Mouse (Mus musculus) G1E (cell line): ENCODE measurements around the gene Usp24.

Experiments
- CTCF ChIP-seq: IDR thresholded peaks from 2 replicates; pipeline ENCODE4 v1.5.1; 2012; ENCODE audit warnings: low read depth, low read length, inconsistent platforms, mixed read lengths
- POLR2AphosphoS5 ChIP-seq: IDR thresholded peaks from 2 replicates; pipeline ENCODE4 v1.6.1; 2012; ENCODE audit warnings: low read depth, low read length, inconsistent platforms; ENCODE audit not compliant: insufficient replicate concordance
- TAL1 ChIP-seq: conservative IDR thresholded peaks from 2 replicates; pipeline ENCODE4 v1.6.1; 2012; ENCODE audit warnings: low read depth, low read length, inconsistent platforms, mixed read lengths

DNA sequence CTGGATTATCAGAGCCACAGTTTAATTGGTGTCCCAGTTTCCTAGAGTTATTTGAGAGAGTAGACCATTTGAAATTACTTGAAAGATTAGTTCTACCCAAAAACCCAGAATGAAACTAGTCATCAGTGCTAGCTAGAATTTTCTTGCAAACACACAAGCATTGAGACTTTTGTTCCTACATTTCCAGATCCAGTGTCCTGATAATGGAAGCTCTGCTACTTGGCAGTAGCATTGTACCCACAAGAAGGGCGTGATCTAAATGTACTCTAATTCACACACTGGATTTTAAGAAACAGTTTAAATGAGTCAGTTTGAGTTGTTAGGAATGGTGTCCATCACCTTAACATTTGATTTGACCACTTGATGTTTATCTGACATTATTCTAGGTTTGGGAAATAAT lies 31.7 kb downstream of the Usp24 start:
- TF ChIP-seq CTCF (no peak), POLR2AphosphoS5 (no peak), TAL1 (no peak)
